Mouse (Mus musculus) embryonic facial prominence, embryonic 11.5 days (tissue): ENCODE measurements around the gene Tdgf1. TPM values are rescaled to one million over a fixed set of nuclear protein-coding genes. Genes with fewer than 3 reads are reported as not detected.

Experiments
- ATAC-seq: fragments of 200-750 bp; cut with Nextera tagmentation; replicated peaks from 2 replicates; pipeline ENCODE4 v1.8.0; 2017; ENCODE audit warnings: low read depth; ENCODE audit not compliant: insufficient number of reproducible peaks, low FRiP score, low TSS enrichment
- DNase-seq: peaks from one replicate; pipeline ENCODE4 v3.0.0-alpha.2; 2015; ENCODE audit warnings: low spot score
- H3K27ac ChIP-seq: fragments of 300-500 bp; sonication (generic); replicated peaks from 2 replicates; pipeline ENCODE4 v1.5.1; 2014; ENCODE audit warnings: mild to moderate bottlenecking, low read depth, low read length, control low read depth
- H3K27me3 ChIP-seq: fragments of 300-500 bp; sonication (generic); 2 replicates; pipeline ENCODE4 v1.6.1; 2014; ENCODE audit warnings: mild to moderate bottlenecking, low read length, moderate library complexity, mixed read lengths; ENCODE audit not compliant: control insufficient read depth, insufficient read depth
- H3K36me3 ChIP-seq: fragments of 300-500 bp; sonication (generic); replicated peaks from 2 replicates; pipeline ENCODE4 v1.6.1; 2014; ENCODE audit warnings: low read depth, mild to moderate bottlenecking, low read length, moderate library complexity, mixed read lengths; ENCODE audit not compliant: control insufficient read depth, insufficient read depth
- H3K4me1 ChIP-seq: fragments of 300-500 bp; sonication (generic); 2 replicates; pipeline ENCODE4 v1.6.1; 2014; ENCODE audit warnings: low read length, mixed read lengths; ENCODE audit not compliant: control insufficient read depth, insufficient read depth
- H3K4me2 ChIP-seq: fragments of 300-500 bp; sonication (generic); 2 replicates; pipeline ENCODE4 v1.6.1; 2014; ENCODE audit warnings: low read depth, mild to moderate bottlenecking, control low read depth, low read length, moderate library complexity
- H3K4me3 ChIP-seq: fragments of 300-500 bp; sonication (generic); 2 replicates; pipeline ENCODE4 v1.5.1; 2014; ENCODE audit warnings: low read depth, low read length, control low read depth
- H3K9ac ChIP-seq: fragments of 300-500 bp; sonication (generic); replicated peaks from 2 replicates; pipeline ENCODE4 v1.6.1; 2014; ENCODE audit warnings: mild to moderate bottlenecking, control low read depth, low read length
- H3K9me3 ChIP-seq: fragments of 300-500 bp; sonication (generic); replicated peaks from 2 replicates; pipeline ENCODE4 v1.6.1; 2016; ENCODE audit warnings: mild to moderate bottlenecking, low read length, inconsistent platforms, mixed read lengths; ENCODE audit not compliant: control insufficient read depth
- WGBS: fragments of 180-500 bp; shearing (Covaris S2); extraction: QIAGEN DNeasy Blood & Tissue Kit; methylation state at CpG from one replicate; pipeline ENCODE4 v1.1.7; 2014; 5-methylcytosine and 5-hydroxymethylcytosine counted together
- polyA plus RNA-seq: library from polyadenylated mRNA; unstranded; fragments of >200 nt; fragmentation: Nextera tagmentation; extraction: Ambion mirVana; gene quantifications from 2 replicates; pipeline ENCODE4 v1.2.1, GENCODE M21; 2014

The Tdgf1 gene
- not detected in 2 replicates for polyA plus RNA-seq

- no peak within 1 kb of the TSS; the same call in 1 of the 2 replicates for H3K9ac ChIP-seq
- no peak within 1 kb of the TSS for H3K27ac ChIP-seq
- peaks cover 28% of the 10 kb centered on the region for H3K27me3 ChIP-seq
- no peaks in the 10 kb centered on the region for H3K9me3 ChIP-seq
- DNase-seq (no peak), ATAC-seq (no peak)
- H3K36me3 ChIP-seq = no peaks in the 10 kb centered on the region
- no peak within 1 kb of the TSS; the same call in 1 of the 2 replicates for H3K4me3 ChIP-seq
- peak within 1 kb of the TSS; percentile 13; the same call in 1 of the 2 replicates for H3K4me2 ChIP-seq
- WGBS = 6% methylated on average over 11 of the region's 11 CpGs
- peaks cover 3% of the 10 kb centered on the region; the same call in 1 of the 2 replicates for H3K4me1 ChIP-seq
Measured at GRCm38 (mm10) chr9:110945926-110946325, at the start of gene Tdgf1. Tdgf1 (minus strand) TSS chr9:110946158.

- Histone ChIP-seq H3K9ac (no peak overlapping the region), H3K36me3 (no peaks in the 10 kb centered on the region), H3K4me2 (peak overlapping the region; percentile 43), H3K27me3 (no peaks in the 10 kb centered on the region), H3K4me1 (no peaks in the 10 kb centered on the region), H3K27ac (no peak overlapping the region), H3K4me3 (peak overlapping the region; percentile 28), H3K9me3 (no peaks in the 10 kb centered on the region)
- WGBS = 8% methylated on average over 13 of the region's 13 CpGs
- ATAC-seq (peak; percentile 58), DNase-seq (peak; percentile 87)
Measured at GRCm38 (mm10) chr9:110994716-110995172, 48.8 kb upstream of the Tdgf1 start.

- Histone ChIP-seq H3K27ac (no peak overlapping the region), H3K9ac (no peak overlapping the region), H3K9me3 (no peaks in the 10 kb centered on the region), H3K4me2 (no peak overlapping the region), H3K4me3 (no peak overlapping the region), H3K27me3 (no peaks in the 10 kb centered on the region), H3K36me3 (no peaks in the 10 kb centered on the region), H3K4me1 (no peaks in the 10 kb centered on the region)
- 32% methylated on average over 3 of the region's 3 CpGs for WGBS
- DNase-seq = peak; percentile 23
- ATAC-seq = no peak
Measured at GRCm38 (mm10) chr9:110993281-110993709, 47.3 kb upstream of the Tdgf1 start.

GRCm38 (mm10) chr9:110990204-110990603 is 44.2 kb upstream of the Tdgf1 start, which contains the start of gene Rtp3:
Rtp3 (minus strand) TSS chr9:110990583.
- no peaks in the 10 kb centered on the region for H3K27me3 ChIP-seq
- ATAC-seq (no peak), DNase-seq (no peak)
- no peaks in the 10 kb centered on the region for H3K9me3 ChIP-seq
- H3K4me2 ChIP-seq = no peak within 1 kb of the TSS
- WGBS = 59% methylated on average over 6 of the region's 6 CpGs
- no peaks in the 10 kb centered on the region for H3K36me3 ChIP-seq
- no peaks in the 10 kb centered on the region for H3K4me1 ChIP-seq
- no peak within 1 kb of the TSS for H3K9ac ChIP-seq
- H3K4me3 ChIP-seq = no peak within 1 kb of the TSS
- H3K27ac ChIP-seq = no peak within 1 kb of the TSS

GRCm38 (mm10) chr9:110989543-110989942 is 43.6 kb upstream of the Tdgf1 start:
- DNase-seq = no peak
- Histone ChIP-seq H3K4me3 (no peak overlapping the region), H3K9me3 (no peaks in the 10 kb centered on the region), H3K27ac (no peak overlapping the region), H3K36me3 (no peaks in the 10 kb centered on the region), H3K9ac (no peak overlapping the region), H3K4me1 (no peaks in the 10 kb centered on the region), H3K4me2 (no peak overlapping the region), H3K27me3 (no peaks in the 10 kb centered on the region)
- ATAC-seq = no peak
- 82% methylated on average over 2 of the region's 2 CpGs for WGBS

GRCm38 (mm10) chr9:110989141-110989540 is 43.2 kb upstream of the Tdgf1 start:
- H3K9ac ChIP-seq = no peak overlapping the region
- no peak overlapping the region for H3K27ac ChIP-seq
- no peaks in the 10 kb centered on the region for H3K9me3 ChIP-seq
- H3K27me3 ChIP-seq = no peaks in the 10 kb centered on the region
- 70% methylated on average over 4 of the region's 4 CpGs for WGBS
- ATAC-seq = no peak
- H3K36me3 ChIP-seq = no peaks in the 10 kb centered on the region
- no peak overlapping the region for H3K4me3 ChIP-seq
- DNase-seq = no peak
- H3K4me1 ChIP-seq = no peaks in the 10 kb centered on the region
- no peak overlapping the region for H3K4me2 ChIP-seq

GRCm38 (mm10) chr9:110988078-110988477 is 42.1 kb upstream of the Tdgf1 start:
- no peak overlapping the region for H3K27ac ChIP-seq
- no peak overlapping the region for H3K4me3 ChIP-seq
- H3K9me3 ChIP-seq = no peaks in the 10 kb centered on the region
- H3K27me3 ChIP-seq = no peaks in the 10 kb centered on the region
- DNase-seq (no peak), ATAC-seq (no peak)
- no peaks in the 10 kb centered on the region for H3K36me3 ChIP-seq
- no peak overlapping the region for H3K9ac ChIP-seq
- WGBS = 80% methylated on average over 3 of the region's 3 CpGs
- no peaks in the 10 kb centered on the region for H3K4me1 ChIP-seq
- no peak overlapping the region for H3K4me2 ChIP-seq

- WGBS = 82% methylated on average over 4 of the region's 4 CpGs
- Histone ChIP-seq H3K9ac (no peak overlapping the region), H3K36me3 (no peaks in the 10 kb centered on the region), H3K4me3 (no peak overlapping the region), H3K27me3 (no peaks in the 10 kb centered on the region), H3K4me2 (no peak overlapping the region), H3K4me1 (no peaks in the 10 kb centered on the region), H3K9me3 (no peaks in the 10 kb centered on the region), H3K27ac (no peak overlapping the region)
- ATAC-seq = no peak
- DNase-seq = no peak
Measured at GRCm38 (mm10) chr9:110987331-110987730, 41.4 kb upstream of the Tdgf1 start.
